Mouse (Mus musculus): ENCODE data around the gene Olfr725. TPM values are rescaled to one million over a fixed set of nuclear protein-coding genes. Genes with fewer than 3 reads are reported as not detected.

Olfr725 gene
- polyA plus RNA-seq, 1 experiment from 2014 or later = not detected

Other genes starting within 250 kb of the Olfr725 start
- not detected in 2 replicates for gene Olfr722, start 138.4 kb downstream of the Olfr725 start, polyA plus RNA-seq (2014; fragmentation: Nextera tagmentation; extraction: Ambion mirVana)
- gene Olfr723, start 108.6 kb downstream of the Olfr725 start, polyA plus RNA-seq (2014; fragmentation: Nextera tagmentation; extraction: Ambion mirVana) = not detected in 2 replicates
- not detected in 2 replicates for gene Olfr724, start 77.1 kb downstream of the Olfr725 start, polyA plus RNA-seq (2014; fragmentation: Nextera tagmentation; extraction: Ambion mirVana)
- not detected in 2 replicates for gene Olfr726, start 50.6 kb upstream of the Olfr725 start, polyA plus RNA-seq (2014; fragmentation: Nextera tagmentation; extraction: Ambion mirVana)
- not detected in 2 replicates for gene Olfr727, start 82.8 kb upstream of the Olfr725 start, polyA plus RNA-seq (2014; fragmentation: Nextera tagmentation; extraction: Ambion mirVana)
- not detected in 2 replicates for gene Olfr728, start 102.3 kb upstream of the Olfr725 start, polyA plus RNA-seq (2014; fragmentation: Nextera tagmentation; extraction: Ambion mirVana)
- not detected in 2 replicates for gene Olfr729, start 112.5 kb upstream of the Olfr725 start, polyA plus RNA-seq (2014; fragmentation: Nextera tagmentation; extraction: Ambion mirVana)
- not detected in 2 replicates for gene Olfr730, start 147.8 kb upstream of the Olfr725 start, polyA plus RNA-seq (2014; fragmentation: Nextera tagmentation; extraction: Ambion mirVana)
- not detected in 2 replicates for gene Olfr731, start 201.5 kb upstream of the Olfr725 start, polyA plus RNA-seq (2014; fragmentation: Nextera tagmentation; extraction: Ambion mirVana)
- gene Olfr732, start 243.8 kb upstream of the Olfr725 start, polyA plus RNA-seq (2014; fragmentation: Nextera tagmentation; extraction: Ambion mirVana) = not detected in 2 replicates